Mouse (Mus musculus) thymus, postnatal 25 days (tissue): Measurements from ENCODE around the gene Gm9964.

ENCODE experiments used
- DNase-seq: peaks from one replicate; pipeline ENCODE4 v3.0.0; 2022

The Gm9964 gene

DNA sequence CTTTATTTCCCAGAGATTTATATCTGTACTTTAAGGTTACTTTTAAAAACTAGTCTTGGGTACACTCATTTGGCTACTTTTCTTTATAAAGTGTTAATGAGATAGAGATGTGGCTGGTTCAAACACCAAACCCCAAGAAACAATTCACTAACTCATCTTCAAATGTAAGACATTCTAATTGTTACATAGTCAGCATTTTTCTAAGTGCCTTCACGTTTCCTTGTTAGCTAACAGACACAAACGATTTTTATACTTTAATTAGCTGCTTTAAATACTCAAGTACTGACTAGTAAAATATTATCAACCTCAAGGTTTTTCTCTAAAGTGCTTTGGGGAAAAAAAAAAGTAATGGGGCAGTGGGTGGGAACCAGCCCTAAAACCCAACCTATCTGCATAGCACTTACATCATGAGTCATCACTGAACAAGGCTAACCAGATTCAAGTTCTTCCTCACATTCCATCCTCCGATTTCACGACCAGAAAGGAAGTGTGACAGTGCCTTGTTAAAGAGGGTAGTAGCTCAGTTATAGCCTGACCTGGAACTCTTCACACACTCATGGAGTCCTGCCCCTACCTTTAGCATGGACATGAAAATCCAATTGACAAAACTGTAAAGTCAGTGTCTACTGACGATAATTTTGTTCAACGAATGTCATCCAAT is 43.7 kb downstream of the Gm9964 start:
- DNase-seq = peak; percentile 16
